Mouse (Mus musculus) C2C12 (cell line): ENCODE measurements around the gene Zbtb16.

Experiments used
- CTCF ChIP-seq: IDR thresholded peaks from one replicate; pipeline ENCODE4 v1.5.1; 2011; ENCODE audit not compliant: control insufficient read depth, insufficient read depth, insufficient read length
- FOSL1 ChIP-seq: IDR thresholded peaks from one replicate; pipeline ENCODE4 v1.8.0; 2011; ENCODE audit warnings: mild to moderate bottlenecking, low read length; ENCODE audit not compliant: poor library complexity, insufficient read depth, severe bottlenecking
- MAX ChIP-seq: IDR thresholded peaks from one replicate; pipeline ENCODE4 v1.6.1; 2011; ENCODE audit warnings: mild to moderate bottlenecking, control low read depth
- USF1 ChIP-seq: IDR thresholded peaks from one replicate; pipeline ENCODE4 v1.6.1; 2011; ENCODE audit warnings: low read depth, mild to moderate bottlenecking, control low read depth, moderate library complexity

- TF ChIP-seq CTCF (no peak), USF1 (no peak), FOSL1 (no peak), MAX (no peak)
Measured at GRCm38 (mm10) chr9:48637161-48637560, 198.9 kb downstream of the Zbtb16 start.
